Comparison of ENCODE assay signal across 8 mouse cellular contexts in genomic region chr5:30815120-30815465, GRCm38 (mm10). TPM values are rescaled to one million over a fixed set of nuclear protein-coding genes. Genes with fewer than 3 reads are reported as not detected.
DNase-seq lines count a peak whose midpoint lies in the region; ATAC-seq and TF ChIP-seq lines count a peak whose summit lies in the region.

No protein-coding gene starts in this region.

- H3K4me2 ChIP-seq in kidney, embryonic 15.5 days: peak overlapping the region; percentile 82
- peak overlapping the region; percentile 64 for H3K4me2 ChIP-seq in hindbrain, embryonic 11.5 days (replicated peaks; ENCODE audit: low read depth, low read length)
- peak overlapping the region; percentile 75 for H3K4me2 ChIP-seq in midbrain, embryonic 15.5 days

- no peak for DNase-seq in kidney, postnatal 25 days
- no peak for DNase-seq in hindbrain, embryonic 11.5 days (ENCODE audit: low spot score)
- no peak for DNase-seq in spleen, postnatal 36 days (ENCODE audit: low spot score in 2 of 2)
- no peak for DNase-seq in adrenal gland, postnatal 36 days
- DNase-seq in left cerebral cortex, adult 11 months (ENCODE audit: low spot score): no peak

- H3K36me3 ChIP-seq in kidney, embryonic 15.5 days: no peaks in the 10 kb centered on the region
- no peaks in the 10 kb centered on the region for H3K36me3 ChIP-seq in hindbrain, embryonic 11.5 days (ENCODE audit: control insufficient read depth, insufficient read depth, low read length)
- no peaks in the 10 kb centered on the region for H3K36me3 ChIP-seq in midbrain, embryonic 15.5 days (replicated peaks)

- peak; percentile 23; the same call in 1 of the 2 replicates for ATAC-seq in kidney, embryonic 15.5 days (replicated peaks; ENCODE audit: low FRiP score)
- no peak; the same call in 1 of the 2 replicates for ATAC-seq in hindbrain, embryonic 11.5 days (ENCODE audit: low FRiP score)
- ATAC-seq in midbrain, embryonic 15.5 days (replicated peaks): peak; percentile 37

- no peak for TF ChIP-seq CTCF in bone marrow macrophage, adult 2 months (IDR thresholded peaks at IDR 0.05; ENCODE audit: low read depth, low read length)

- H3K4me1 ChIP-seq in kidney, embryonic 15.5 days: peaks cover 22% of the 10 kb centered on the region
- H3K4me1 ChIP-seq in bone marrow macrophage, adult 2 months (ENCODE audit: control insufficient read depth, insufficient read depth, low read length): 0 out of 2 replicates have a peak, but pooled peaks cover 3% of the 10 kb centered on the region
- H3K4me1 ChIP-seq in hindbrain, embryonic 11.5 days (replicated peaks; ENCODE audit: control insufficient read depth, insufficient read depth, low read length): peaks cover 8% of the 10 kb centered on the region; the same call in 1 of the 2 replicates
- peaks cover 38% of the 10 kb centered on the region for H3K4me1 ChIP-seq in midbrain, embryonic 15.5 days

- H3K27me3 ChIP-seq in kidney, embryonic 15.5 days: 0 out of 2 replicates have a peak, but pooled peaks cover 21% of the 10 kb centered on the region
- no peaks in the 10 kb centered on the region for H3K27me3 ChIP-seq in hindbrain, embryonic 11.5 days (ENCODE audit: control insufficient read depth, insufficient read depth, low read length)
- no peaks in the 10 kb centered on the region for H3K27me3 ChIP-seq in midbrain, embryonic 15.5 days (replicated peaks)

- peak overlapping the region; percentile 67 for H3K27ac ChIP-seq in kidney, embryonic 15.5 days
- H3K27ac ChIP-seq in bone marrow macrophage, adult 2 months (ENCODE audit: insufficient read depth, low read depth, low read length): no peak overlapping the region
- peak overlapping the region; percentile 89 for H3K27ac ChIP-seq in hindbrain, embryonic 11.5 days (ENCODE audit: low read depth, low read length)
- peak overlapping the region; percentile 94 for H3K27ac ChIP-seq in midbrain, embryonic 15.5 days

- peak overlapping the region; percentile 80 for H3K9ac ChIP-seq in kidney, embryonic 15.5 days
- peak overlapping the region; percentile 85 for H3K9ac ChIP-seq in hindbrain, embryonic 11.5 days (ENCODE audit: low read depth, low read length)
- peak overlapping the region; percentile 80 for H3K9ac ChIP-seq in midbrain, embryonic 15.5 days

- no peaks in the 10 kb centered on the region for H3K9me3 ChIP-seq in kidney, embryonic 15.5 days (replicated peaks)
- no peaks in the 10 kb centered on the region for H3K9me3 ChIP-seq in hindbrain, embryonic 11.5 days (ENCODE audit: control insufficient read depth, low read length)
- no peaks in the 10 kb centered on the region for H3K9me3 ChIP-seq in midbrain, embryonic 15.5 days

- H3K4me3 ChIP-seq in kidney, embryonic 15.5 days (replicated peaks): peak overlapping the region; percentile 86
- H3K4me3 ChIP-seq in bone marrow macrophage, adult 2 months (ENCODE audit: insufficient read depth, low read length): peak overlapping the region; percentile 73
- H3K4me3 ChIP-seq in hindbrain, embryonic 11.5 days (ENCODE audit: low read depth, low read length): peak overlapping the region; percentile 77
- H3K4me3 ChIP-seq in midbrain, embryonic 15.5 days: peak overlapping the region; percentile 71

- 3% methylated on average over 7 of the region's 7 CpGs for WGBS in kidney, embryonic 15.5 days
- 1% methylated on average over 7 of the region's 7 CpGs for WGBS in hindbrain, embryonic 11.5 days
- under 1% methylated on average over 7 of the region's 7 CpGs for whole genome bisulfite sequencing in midbrain, embryonic 15.5 days

- TF ChIP-seq POLR2A in bone marrow macrophage, adult 2 months (IDR thresholded peaks at IDR 0.05; ENCODE audit: borderline replicate concordance, low read depth, low read length): no peak

RNA-seq across cellular contexts. Expression of gene Mapre3, which starts 0.7 kb away (rescaled TPM):
- polyA plus RNA-seq in kidney, embryonic 15.5 days (2015; fragmentation: Nextera tagmentation; extraction: Ambion mirVana): 22.4 and 23.6 TPM in 2 replicates
- 22.6 and 27.8 TPM in 2 replicates for polyA plus RNA-seq in bone marrow macrophage, adult 2 months (2012; ENCODE audit: insufficient read depth, insufficient read length, missing spikeins)
- polyA plus RNA-seq in hindbrain, embryonic 11.5 days (2014; fragmentation: Nextera tagmentation; extraction: Ambion mirVana): 34.1 and 38.2 TPM in 2 replicates
- 164 and 166 TPM in 2 replicates for polyA plus RNA-seq in midbrain, embryonic 15.5 days (2015; fragmentation: Nextera tagmentation; extraction: Ambion mirVana)
- 10 to 100 TPM; 48.9 to 52.2 TPM for total RNA-seq in adrenal gland, postnatal 36 days (2021)

RNA-seq across cellular contexts. Expression of gene Tmem214, which starts 52.7 kb away (rescaled TPM):
- 82.4 and 93.2 TPM in 2 replicates for polyA plus RNA-seq in kidney, embryonic 15.5 days (2015; fragmentation: Nextera tagmentation; extraction: Ambion mirVana)
- polyA plus RNA-seq in bone marrow macrophage, adult 2 months (2012; ENCODE audit: insufficient read depth, insufficient read length, missing spikeins): 43.0 and 57.9 TPM in 2 replicates
- 33.3 and 37.1 TPM in 2 replicates for polyA plus RNA-seq in hindbrain, embryonic 11.5 days (2014; fragmentation: Nextera tagmentation; extraction: Ambion mirVana)
- 68.8 and 72.7 TPM in 2 replicates for polyA plus RNA-seq in midbrain, embryonic 15.5 days (2015; fragmentation: Nextera tagmentation; extraction: Ambion mirVana)
- total RNA-seq in adrenal gland, postnatal 36 days (2021): 10 to 100 TPM; 49.6 to 55.0 TPM
